Mouse (Mus musculus) induced T-regulatory cell, adult 2 months (primary cell): ENCODE measurements around the gene Gpank1.

Experiments
- DNase-seq: peaks from one replicate; pipeline ENCODE4 v3.0.0-alpha.2; 2012; ENCODE audit warnings: low read depth

Gene Gpank1

GRCm38 (mm10) chr17:35121143-35121799 lies at the start of gene Gpank1:
Gpank1 (plus strand) TSS chr17:35121455.
- DNase-seq, result peak; percentile 99

GRCm38 (mm10) chr17:35074097-35074496 lies 47.2 kb upstream of the Gpank1 start:
- DNase-seq, result no peak

- no peak for DNase-seq
These were observed 44.6 kb upstream of the Gpank1 start, which contains the start of gene Ly6g6e for GRCm38 (mm10) chr17:35076507-35077176. Ly6g6e (plus strand) TSS chr17:35076902.

GRCm38 (mm10) chr17:35077285-35077684 lies 44.0 kb upstream of the Gpank1 start:
- no peak for DNase-seq

GRCm38 (mm10) chr17:35077786-35078233 lies 43.4 kb upstream of the Gpank1 start, which contains the start of gene Ly6g6d:
Ly6g6d (minus strand) TSS chr17:35078065.
- no peak for DNase-seq

- DNase-seq, result no peak
These were observed 41.5 kb upstream of the Gpank1 start for GRCm38 (mm10) chr17:35079778-35080177.

- no peak for DNase-seq
These were observed 41.0 kb upstream of the Gpank1 start for GRCm38 (mm10) chr17:35080248-35080647.

GRCm38 (mm10) chr17:35080710-35081109 lies 40.5 kb upstream of the Gpank1 start:
- DNase-seq, result no peak

- DNase-seq, result no peak
These were observed 38.2 kb upstream of the Gpank1 start for GRCm38 (mm10) chr17:35082841-35083576.

GRCm38 (mm10) chr17:35083929-35084497 lies 37.2 kb upstream of the Gpank1 start:
- DNase-seq, result no peak

- DNase-seq, result no peak
These were observed 35.9 kb upstream of the Gpank1 start, which contains the start of gene Ly6g6f for GRCm38 (mm10) chr17:35085208-35085865. Ly6g6f (minus strand) TSS chr17:35085610.

- peak; percentile 47 for DNase-seq
These were observed 33.1 kb upstream of the Gpank1 start for GRCm38 (mm10) chr17:35088151-35088550.

- DNase-seq, result peak; percentile 96
These were observed 32.2 kb upstream of the Gpank1 start, which contains the start of gene Abhd16a for GRCm38 (mm10) chr17:35088825-35089644. Abhd16a (plus strand) TSS chr17:35089263.

- no peak for DNase-seq
These were observed 30.9 kb upstream of the Gpank1 start for GRCm38 (mm10) chr17:35090166-35090932.

GRCm38 (mm10) chr17:35092403-35093198 lies 28.7 kb upstream of the Gpank1 start:
- no peak for DNase-seq

GRCm38 (mm10) chr17:35094475-35095365 lies 26.5 kb upstream of the Gpank1 start:
- DNase-seq, result no peak

GRCm38 (mm10) chr17:35096597-35096996 lies 24.7 kb upstream of the Gpank1 start:
- DNase-seq, result no peak

- no peak for DNase-seq
These were observed 24.0 kb upstream of the Gpank1 start for GRCm38 (mm10) chr17:35097164-35097655.
